Mouse (Mus musculus) left cerebral cortex, postnatal 14 days (tissue): Measurements from ENCODE around the gene Kcnmb3. TPM values are rescaled to one million over a fixed set of nuclear protein-coding genes. Genes with fewer than 3 reads are reported as not detected.

Source experiments
- DNase-seq, 2 experiments: peaks; one replicate each; pipeline ENCODE4 v3.0.0; 2021 to 2022; ENCODE audit warnings: low spot score in 2 of 2, mixed read lengths in 1 of 2
- intact Hi-C: fragments of 180-260 bp; cut with DNase I; formaldehyde crosslinking; loops from one replicate; pipeline ENCODE4 v1.15.1; 2025
- total RNA-seq, 2 experiments: library from RNA; stranded (reverse); gene quantifications; 2 replicates each; pipeline ENCODE4 v1.2.3; 2021

The Kcnmb3 gene
- total RNA-seq, 2 experiments from 2014 or later, result 0.75 TPM; not detected in 1

GRCm38 (mm10) chr3:32495856-32496710 lies 4.1 kb upstream of the Kcnmb3 start:
- intact Hi-C loops, result no loop called here
- DNase-seq, result no peak

GRCm38 (mm10) chr3:32495088-32495770 lies 3.2 kb upstream of the Kcnmb3 start:
- no peak for DNase-seq
- intact Hi-C loops, result no loop called here

- DNase-seq, result no peak
- intact Hi-C loops, result no loop called here
Measured at GRCm38 (mm10) chr3:32494387-32495087, 2.5 kb upstream of the Kcnmb3 start.

- intact Hi-C loops, result no loop called here
- DNase-seq, result no peak
Measured at GRCm38 (mm10) chr3:32490928-32491315, 1.1 kb downstream of the Kcnmb3 start.

- no peak for DNase-seq
- intact Hi-C loops, result no loop called here
Measured at GRCm38 (mm10) chr3:32490076-32490927, 1.7 kb downstream of the Kcnmb3 start.

- no peak for DNase-seq
- intact Hi-C loops, result no loop called here
Measured at GRCm38 (mm10) chr3:32488172-32488571, 3.9 kb downstream of the Kcnmb3 start.

GRCm38 (mm10) chr3:32486543-32486942 lies 5.5 kb downstream of the Kcnmb3 start:
- intact Hi-C loops, result no loop called here
- no peak for DNase-seq

- DNase-seq, result no peak
- intact Hi-C loops, result no loop called here
Measured at GRCm38 (mm10) chr3:32483035-32483434, 9.0 kb downstream of the Kcnmb3 start.

- intact Hi-C loops, result no loop called here
- DNase-seq, result no peak
Measured at GRCm38 (mm10) chr3:32479961-32480360, 12.1 kb downstream of the Kcnmb3 start.

GRCm38 (mm10) chr3:32473184-32473583 lies 18.8 kb downstream of the Kcnmb3 start:
- DNase-seq, result no peak
- intact Hi-C loops, result no loop called here

GRCm38 (mm10) chr3:32472191-32472900 lies 19.7 kb downstream of the Kcnmb3 start:
- DNase-seq, result no peak
- intact Hi-C loops, result no loop called here

GRCm38 (mm10) chr3:32471098-32471497 lies 20.9 kb downstream of the Kcnmb3 start:
- intact Hi-C loops, result no loop called here
- peak; percentile 52 to 76 for DNase-seq

- intact Hi-C loops, result no loop called here
Measured at GRCm38 (mm10) chr3:32470449-32470848, 21.6 kb downstream of the Kcnmb3 start.

GRCm38 (mm10) chr3:32468411-32468810 lies 23.6 kb downstream of the Kcnmb3 start:
- DNase-seq, result no peak
- intact Hi-C loops, result no loop called here

More at GRCm38 (mm10) chr3:32470449-32470848, 21.6 kb downstream of the Kcnmb3 start:
- DNase-seq, result no peak

GRCm38 (mm10) chr3:32467321-32467720 lies 24.7 kb downstream of the Kcnmb3 start:
- no peak for DNase-seq
- intact Hi-C loops, result no loop called here

GRCm38 (mm10) chr3:32459777-32460176 lies 32.3 kb downstream of the Kcnmb3 start:
- peak; percentile 31 to 69 for DNase-seq

GRCm38 (mm10) chr3:32454329-32455021 lies 37.6 kb downstream of the Kcnmb3 start:
- DNase-seq, result no peak
- intact Hi-C loops, result loop anchor here (10.0 kb wide), 1 partner anchor 120 kb away; no protein-coding TSS in a partner anchor

More at GRCm38 (mm10) chr3:32459777-32460176, 32.3 kb downstream of the Kcnmb3 start:
- intact Hi-C loops, result loop anchor here (5.0 to 10.0 kb wide), 2 partner anchors 48 to 125 kb away; no protein-coding TSS in a partner anchor

GRCm38 (mm10) chr3:32441710-32442109 lies 50.3 kb downstream of the Kcnmb3 start:
- DNase-seq, result no peak
- intact Hi-C loops, result no loop called here
